In the genomic region with DNA sequence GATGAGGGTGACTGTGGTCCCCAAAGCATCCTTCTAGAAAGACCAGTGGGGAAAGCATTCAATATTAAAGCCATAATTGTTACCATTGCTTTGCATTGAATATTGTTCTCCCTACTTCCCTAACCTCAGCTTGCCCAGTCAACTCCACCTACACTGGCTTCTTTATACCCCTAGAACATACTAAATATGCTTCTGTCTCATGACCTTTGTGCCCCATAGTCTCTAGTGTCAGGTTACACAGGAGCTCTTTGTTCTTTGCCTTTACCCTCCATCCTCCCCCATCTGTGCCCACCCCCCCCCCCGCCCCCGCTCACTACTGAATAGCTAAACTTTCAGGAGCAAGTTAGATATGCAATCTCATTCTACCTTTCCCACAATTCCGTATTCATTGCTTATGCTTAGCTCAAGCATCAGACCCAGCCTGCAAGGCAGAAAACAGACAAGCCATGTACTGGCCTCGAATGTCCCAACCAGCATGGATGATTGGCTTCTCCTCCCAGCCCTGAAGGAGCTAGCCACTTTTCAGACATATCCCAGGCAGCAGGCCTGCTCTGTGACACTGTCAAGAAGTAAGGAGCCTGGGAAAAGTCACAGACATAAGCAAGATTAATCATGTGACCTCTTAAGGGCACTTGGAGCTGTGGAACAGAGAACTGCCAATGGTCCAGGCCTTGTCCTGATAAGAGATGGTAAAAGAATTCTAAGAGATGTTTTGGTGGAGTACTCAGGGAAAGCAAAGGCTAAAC, we compare ENCODE assay signal across 15 mouse cellular contexts.
DNase-seq lines count a peak whose midpoint lies in the region; ATAC-seq lines count a peak whose summit lies in the region.
"Had no signal": no experiment of that assay in that cellular context is flagged by ENCODE, and none has a peak within 500 bp of the region (broad histone marks: within the 10 kb centered on the region; RNA-seq: fewer than 3 reads in every experiment).

No protein-coding gene starts in this region.

- H3K4me3 ChIP-seq in kidney, embryonic 14.5 days (ENCODE audit: low read length) = no peak overlapping the region
- no peak overlapping the region for H3K4me3 ChIP-seq in embryonic facial prominence, embryonic 12.5 days
- H3K4me3 ChIP-seq in limb, embryonic 12.5 days (replicated peaks) = no peak overlapping the region

- intact Hi-C loops in left cerebral cortex, postnatal 36 days (cut with DNase I) = no loop called here

- no peak for DNase-seq in kidney, adult 18-20 months
- DNase-seq in embryo, embryonic 11 days = peak; percentile 52
- no peak for DNase-seq in left cerebral cortex, postnatal 36 days (ENCODE audit: low spot score in 2 of 2)
- DNase-seq: adrenal gland, postnatal 10 days; cerebellum, adult 2 months; kidney, postnatal 14 days; layer of hippocampus, adult 9-11 months; thymus, adult 2 months had no signal

- peak; percentile 64; the same call in 1 of the 2 replicates for ATAC-seq in kidney, embryonic 14.5 days (ENCODE audit: low FRiP score, low TSS enrichment)
- ATAC-seq in embryonic facial prominence, embryonic 12.5 days (ENCODE audit: insufficient number of reproducible peaks, insufficient read depth, low FRiP score, low TSS enrichment) = no peak
- ATAC-seq in limb, embryonic 12.5 days (ENCODE audit: insufficient number of reproducible peaks, insufficient read depth, low FRiP score, low TSS enrichment, low read depth) = no peak
- no peak for ATAC-seq in frontal cortex, adult (ENCODE audit: low TSS enrichment)
- ATAC-seq: CD4-positive, CD25-positive, alpha-beta regulatory T cell, adult 4 months had no signal

- no peaks in the 10 kb centered on the region for H3K27me3 ChIP-seq in kidney, embryonic 14.5 days (ENCODE audit: control insufficient read depth, insufficient read depth, low read length)
- H3K27me3 ChIP-seq in embryonic facial prominence, embryonic 12.5 days = no peaks in the 10 kb centered on the region
- H3K27me3 ChIP-seq in limb, embryonic 12.5 days = no peaks in the 10 kb centered on the region

- H3K27ac ChIP-seq in kidney, embryonic 14.5 days (ENCODE audit: low read depth, low read length) = no peak overlapping the region
- peak overlapping the region; percentile 30; the same call in 1 of the 2 replicates for H3K27ac ChIP-seq in embryonic facial prominence, embryonic 12.5 days
- peak overlapping the region; percentile 74 for H3K27ac ChIP-seq in limb, embryonic 12.5 days
- H3K27ac ChIP-seq: liver, embryonic 14.5 days had no signal

- no peaks in the 10 kb centered on the region for H3K9me3 ChIP-seq in kidney, embryonic 14.5 days (ENCODE audit: control insufficient read depth, low read length)
- no peaks in the 10 kb centered on the region for H3K9me3 ChIP-seq in embryonic facial prominence, embryonic 12.5 days
- H3K9me3 ChIP-seq in limb, embryonic 12.5 days = no peaks in the 10 kb centered on the region

- H3K36me3 ChIP-seq in kidney, embryonic 14.5 days (ENCODE audit: control insufficient read depth, insufficient read depth, low read length) = no peaks in the 10 kb centered on the region
- no peaks in the 10 kb centered on the region for H3K36me3 ChIP-seq in embryonic facial prominence, embryonic 12.5 days
- H3K36me3 ChIP-seq in limb, embryonic 12.5 days = no peaks in the 10 kb centered on the region

- 45% methylated on average over 4 of the region's 4 CpGs for WGBS in kidney, embryonic 14.5 days
- WGBS in embryonic facial prominence, embryonic 12.5 days = 32% methylated on average over 4 of the region's 4 CpGs
- 47% methylated on average over 4 of the region's 4 CpGs for WGBS in limb, embryonic 12.5 days

- no peaks in the 10 kb centered on the region for H3K4me1 ChIP-seq in kidney, embryonic 14.5 days (ENCODE audit: control insufficient read depth, insufficient read depth, low read length)
- peaks cover 4% of the 10 kb centered on the region; the same call in 1 of the 2 replicates for H3K4me1 ChIP-seq in embryonic facial prominence, embryonic 12.5 days
- peaks cover 22% of the 10 kb centered on the region for H3K4me1 ChIP-seq in limb, embryonic 12.5 days (replicated peaks)

- no peak overlapping the region for H3K4me2 ChIP-seq in kidney, embryonic 14.5 days (replicated peaks; ENCODE audit: low read depth, low read length)
- no peak overlapping the region for H3K4me2 ChIP-seq in embryonic facial prominence, embryonic 12.5 days (replicated peaks)
- no peak overlapping the region for H3K4me2 ChIP-seq in limb, embryonic 12.5 days
- H3K4me2 ChIP-seq: midbrain, embryonic 11.5 days had no signal

- H3K9ac ChIP-seq in kidney, embryonic 14.5 days (ENCODE audit: low read depth, low read length) = no peak overlapping the region
- no peak overlapping the region for H3K9ac ChIP-seq in embryonic facial prominence, embryonic 12.5 days
- H3K9ac ChIP-seq in limb, embryonic 12.5 days (replicated peaks) = no peak overlapping the region
- H3K9ac ChIP-seq: liver, embryonic 14.5 days had no signal
